Mouse (Mus musculus) heart, embryonic 16.5 days (tissue): ENCODE data around the gene Arhgef10l. TPM values are rescaled to one million over a fixed set of nuclear protein-coding genes. Genes with fewer than 3 reads are reported as not detected.

Experiments used
- ATAC-seq: fragments of 200-750 bp; cut with Nextera tagmentation; replicated peaks from 2 replicates; pipeline ENCODE4 v1.8.0; 2017; ENCODE audit warnings: moderate number of reproducible peaks; ENCODE audit not compliant: insufficient read depth, low FRiP score; ENCODE audit errors: extremely low read depth
- H3K27ac ChIP-seq: fragments of 300-500 bp; sonication (generic); 2 replicates; pipeline ENCODE4 v1.5.1; 2014; ENCODE audit warnings: mild to moderate bottlenecking, low read length, control low read depth, moderate library complexity
- H3K27me3 ChIP-seq: fragments of 300-500 bp; sonication (generic); 2 replicates; pipeline ENCODE4 v1.6.1; 2014; ENCODE audit warnings: low read length, mixed read lengths; ENCODE audit not compliant: control insufficient read depth, insufficient read depth
- H3K36me3 ChIP-seq: fragments of 300-500 bp; sonication (generic); 2 replicates; pipeline ENCODE4 v1.6.1; 2014; ENCODE audit not compliant: control insufficient read depth, insufficient read depth
- H3K4me1 ChIP-seq: fragments of 300-500 bp; sonication (generic); 2 replicates; pipeline ENCODE4 v1.6.1; 2014; ENCODE audit warnings: low read length, mixed read lengths; ENCODE audit not compliant: control insufficient read depth, insufficient read depth
- H3K4me2 ChIP-seq: fragments of 300-500 bp; sonication (generic); 2 replicates; pipeline ENCODE4 v1.6.1; 2014; ENCODE audit warnings: low read depth, mild to moderate bottlenecking, control low read depth, low read length
- H3K4me3 ChIP-seq: fragments of 300-500 bp; sonication (generic); 2 replicates; pipeline ENCODE4 v1.5.1; 2014; ENCODE audit warnings: mild to moderate bottlenecking, control low read depth, low read length
- H3K9ac ChIP-seq: fragments of 300-500 bp; sonication (generic); 2 replicates; pipeline ENCODE4 v1.6.1; 2014; ENCODE audit warnings: low read length, control low read depth
- H3K9me3 ChIP-seq: fragments of 300-500 bp; sonication (generic); replicated peaks from 2 replicates; pipeline ENCODE4 v1.6.1; 2016; ENCODE audit warnings: low read length; ENCODE audit not compliant: control insufficient read depth
- WGBS: fragments of 180-500 bp; shearing (Covaris S2); extraction: QIAGEN DNeasy Blood & Tissue Kit; methylation state at CpG from one replicate; pipeline ENCODE4 v1.1.7; 2014; 5-methylcytosine and 5-hydroxymethylcytosine counted together
- polyA plus RNA-seq: library from polyadenylated mRNA; unstranded; fragments of >200 nt; fragmentation: Nextera tagmentation; extraction: Ambion mirVana; gene quantifications from 2 replicates; pipeline ENCODE4 v1.2.1, GENCODE M21; 2015

The Arhgef10l gene
- polyA plus RNA-seq, 1 experiment from 2014 or later: 18.6 TPM

GRCm38 (mm10) chr4:140704166-140704565 is 38.4 kb upstream of the Arhgef10l start:
- 33% methylated on average over 4 of the region's 4 CpGs for WGBS
- H3K9ac ChIP-seq: peak overlapping the region; percentile 98
- ATAC-seq: no peak
- H3K9me3 ChIP-seq: no peaks in the 10 kb centered on the region
- H3K27ac ChIP-seq: peak overlapping the region; percentile 91; the same call in 1 of the 2 replicates
- no peak overlapping the region for H3K4me3 ChIP-seq
- no peaks in the 10 kb centered on the region for H3K27me3 ChIP-seq
- peaks cover 7% of the 10 kb centered on the region for H3K36me3 ChIP-seq
- H3K4me2 ChIP-seq: peak overlapping the region; percentile 95; the same call in 1 of the 2 replicates
- peaks cover 50% of the 10 kb centered on the region for H3K4me1 ChIP-seq

- ATAC-seq: no peak
- H3K4me2 ChIP-seq: peak overlapping the region; percentile 95
- H3K27ac ChIP-seq: peak overlapping the region; percentile 91
- peaks cover 7% of the 10 kb centered on the region for H3K36me3 ChIP-seq
- peak overlapping the region; percentile 98 for H3K9ac ChIP-seq
- no peaks in the 10 kb centered on the region for H3K9me3 ChIP-seq
- WGBS: 36% methylated on average over 8 of the region's 8 CpGs
- no peaks in the 10 kb centered on the region for H3K27me3 ChIP-seq
- peak overlapping the region; percentile 89 for H3K4me3 ChIP-seq
- H3K4me1 ChIP-seq: peaks cover 46% of the 10 kb centered on the region
Observed at GRCm38 (mm10) chr4:140703636-140704035, 37.8 kb upstream of the Arhgef10l start.

GRCm38 (mm10) chr4:140702611-140703327 is 37.0 kb upstream of the Arhgef10l start:
- Histone ChIP-seq H3K9ac (peak overlapping the region; percentile 98), H3K4me3 (peak overlapping the region; percentile 89), H3K27ac (peak overlapping the region; percentile 91), H3K4me2 (peak overlapping the region; percentile 95), H3K4me1 (peaks cover 38% of the 10 kb centered on the region), H3K9me3 (no peaks in the 10 kb centered on the region), H3K27me3 (no peaks in the 10 kb centered on the region), H3K36me3 (peaks cover under 1% of the 10 kb centered on the region; the same call in 1 of the 2 replicates)
- peak; percentile 87 for ATAC-seq
- WGBS: under 1% methylated on average over 37 of the region's 68 CpGs

- Histone ChIP-seq H3K9me3 (no peaks in the 10 kb centered on the region), H3K9ac (peak overlapping the region; percentile 98), H3K4me3 (peak overlapping the region; percentile 89), H3K27ac (peak overlapping the region; percentile 91), H3K4me1 (peaks cover 30% of the 10 kb centered on the region), H3K4me2 (peak overlapping the region; percentile 95), H3K27me3 (no peaks in the 10 kb centered on the region), H3K36me3 (no peaks in the 10 kb centered on the region)
- ATAC-seq: peak; percentile 5; the same call in 1 of the 2 replicates
- WGBS: under 1% methylated on average over 56 of the region's 107 CpGs
Observed at GRCm38 (mm10) chr4:140701716-140702561, 36.1 kb upstream of the Arhgef10l start.

GRCm38 (mm10) chr4:140701049-140701715 is 35.4 kb upstream of the Arhgef10l start:
- H3K36me3 ChIP-seq: no peaks in the 10 kb centered on the region
- under 1% methylated on average over 61 of the region's 61 CpGs for WGBS
- peak overlapping the region; percentile 89 for H3K4me3 ChIP-seq
- peak overlapping the region; percentile 95 for H3K4me2 ChIP-seq
- H3K4me1 ChIP-seq: peaks cover 30% of the 10 kb centered on the region
- H3K27me3 ChIP-seq: no peaks in the 10 kb centered on the region
- no peaks in the 10 kb centered on the region for H3K9me3 ChIP-seq
- peak overlapping the region; percentile 91 for H3K27ac ChIP-seq
- H3K9ac ChIP-seq: peak overlapping the region; percentile 98
- peak; percentile 56 for ATAC-seq

- 8% methylated on average over 20 of the region's 20 CpGs for WGBS
Observed at GRCm38 (mm10) chr4:140700269-140701018, 34.6 kb upstream of the Arhgef10l start, which contains the start of gene Rcc2. Gene Rcc2 (plus strand): TSS chr4:140700541.

GRCm38 (mm10) chr4:140699441-140700127 is 33.8 kb upstream of the Arhgef10l start:
- Histone ChIP-seq H3K9ac (peak overlapping the region; percentile 85), H3K4me1 (peaks cover 30% of the 10 kb centered on the region), H3K27ac (peak overlapping the region; percentile 38), H3K36me3 (no peaks in the 10 kb centered on the region), H3K4me2 (peak overlapping the region; percentile 95), H3K27me3 (no peaks in the 10 kb centered on the region), H3K4me3 (peak overlapping the region; percentile 89), H3K9me3 (no peaks in the 10 kb centered on the region)
- ATAC-seq: no peak
- 7% methylated on average over 29 of the region's 29 CpGs for WGBS

More at GRCm38 (mm10) chr4:140700269-140701018, 34.6 kb upstream of the Arhgef10l start, which contains the start of gene Rcc2:
- Histone ChIP-seq H3K27ac (peak within 1 kb of the TSS; percentile 91), H3K27me3 (no peaks in the 10 kb centered on the region), H3K9me3 (no peaks in the 10 kb centered on the region), H3K4me3 (peak within 1 kb of the TSS; percentile 89), H3K9ac (peak within 1 kb of the TSS; percentile 98), H3K4me1 (peaks cover 30% of the 10 kb centered on the region), H3K36me3 (no peaks in the 10 kb centered on the region), H3K4me2 (peak within 1 kb of the TSS; percentile 95)
- ATAC-seq: no peak
